8 mouse cellular contexts compared by ENCODE assay signal in the genomic region with DNA sequence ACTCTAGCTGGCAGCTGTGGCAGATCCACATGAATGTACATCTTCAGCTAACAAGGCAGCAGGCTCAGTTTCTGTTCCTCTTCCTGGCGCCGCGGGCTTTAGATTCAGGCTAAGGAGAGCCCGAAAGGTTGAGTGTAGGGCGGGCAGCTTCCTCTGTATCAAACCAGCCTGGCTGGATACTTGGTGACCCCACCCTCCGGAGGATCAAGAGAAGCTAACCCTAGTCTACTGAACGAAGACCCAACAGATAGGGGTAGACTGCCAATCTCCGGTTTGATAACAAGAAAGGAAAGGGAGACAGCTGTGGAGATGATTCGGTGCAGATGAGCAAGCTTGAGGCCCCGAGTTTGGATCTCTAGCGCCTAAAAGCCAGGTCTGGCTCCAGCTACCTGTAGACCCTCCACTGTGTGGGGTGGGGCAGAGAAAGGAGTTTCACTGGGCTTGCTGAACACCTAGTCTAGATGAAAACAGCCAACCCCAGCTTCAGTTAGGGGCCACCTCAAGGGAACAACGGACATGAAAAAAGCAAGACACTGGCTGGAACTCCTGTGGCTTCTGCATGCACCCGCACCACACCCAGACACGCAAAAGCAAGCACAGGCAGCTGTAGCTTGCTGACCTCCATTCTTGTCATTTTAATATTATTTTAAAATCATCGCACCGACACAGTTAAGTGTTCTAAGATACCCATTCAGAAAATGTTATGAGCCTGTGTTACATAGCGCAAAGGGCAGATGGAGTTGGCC. TPM values are rescaled to one million over a fixed set of nuclear protein-coding genes. Genes with fewer than 3 reads are reported as not detected.
DNase-seq lines count a peak whose midpoint lies in the region; ATAC-seq and TF ChIP-seq lines count a peak whose summit lies in the region.

No protein-coding gene starts in this region.

- no peak overlapping the region for H3K27ac ChIP-seq in kidney, adult 2 months (ENCODE audit: insufficient read depth, low read depth, low read length)
- 0 out of 2 replicates have a peak overlapping the region, but pooled peaks have one; percentile 30 for H3K27ac ChIP-seq in embryonic facial prominence, embryonic 15.5 days (replicated peaks)
- H3K27ac ChIP-seq in hindbrain, embryonic 16.5 days (ENCODE audit: low read depth, low read length): no peak overlapping the region

- no peak for ATAC-seq in embryonic facial prominence, embryonic 15.5 days (ENCODE audit: insufficient number of reproducible peaks, low FRiP score, low TSS enrichment, low read depth)
- no peak for ATAC-seq in hindbrain, embryonic 16.5 days

- DNase-seq in kidney, adult 2 months: no peak
- DNase-seq in kidney, adult 18-20 months: no peak
- DNase-seq in lung, postnatal 4 days: peak; percentile 45 to 56
- DNase-seq in spleen, postnatal 36 days (ENCODE audit: low spot score in 2 of 2): peak; percentile 83 to 86
- DNase-seq in layer of hippocampus, adult 8-10 months (ENCODE audit: low spot score in 2 of 2): no peak
- no peak for DNase-seq in left cerebral cortex, adult 9 months (ENCODE audit: low spot score in 2 of 2)

- H3K27me3 ChIP-seq in kidney, adult 2 months (replicated peaks; ENCODE audit: control insufficient read depth, insufficient read depth, low read length): no peaks in the 10 kb centered on the region
- H3K27me3 ChIP-seq in embryonic facial prominence, embryonic 15.5 days: no peaks in the 10 kb centered on the region
- H3K27me3 ChIP-seq in hindbrain, embryonic 16.5 days (replicated peaks; ENCODE audit: control insufficient read depth, insufficient read depth, low read length): no peaks in the 10 kb centered on the region

- H3K4me3 ChIP-seq in kidney, adult 2 months (ENCODE audit: insufficient read depth, low read depth, low read length): peak overlapping the region; percentile 81
- peak overlapping the region; percentile 95 for H3K4me3 ChIP-seq in embryonic facial prominence, embryonic 15.5 days (replicated peaks)
- peak overlapping the region; percentile 82 for H3K4me3 ChIP-seq in hindbrain, embryonic 16.5 days (ENCODE audit: low read length)

- H3K36me3 ChIP-seq in kidney, adult 2 months (ENCODE audit: control insufficient read depth, insufficient read depth, low read length): no peaks in the 10 kb centered on the region; the same call in 1 of the 2 replicates
- peaks cover 24% of the 10 kb centered on the region for H3K36me3 ChIP-seq in embryonic facial prominence, embryonic 15.5 days
- H3K36me3 ChIP-seq in hindbrain, embryonic 16.5 days (ENCODE audit: control insufficient read depth, insufficient read depth, low read length): peaks cover 6% of the 10 kb centered on the region; the same call in 1 of the 2 replicates

- TF ChIP-seq POLR2A in kidney, adult 2 months (IDR thresholded peaks at IDR 0.05; ENCODE audit: low read depth, low read length): no peak

- peaks cover 8% of the 10 kb centered on the region; the same call in 1 of the 2 replicates for H3K4me1 ChIP-seq in kidney, adult 2 months (ENCODE audit: control insufficient read depth, insufficient read depth, low read length)
- H3K4me1 ChIP-seq in embryonic facial prominence, embryonic 15.5 days: peaks cover 24% of the 10 kb centered on the region
- H3K4me1 ChIP-seq in hindbrain, embryonic 16.5 days (ENCODE audit: control insufficient read depth, insufficient read depth, low read depth, low read length): peaks cover 15% of the 10 kb centered on the region

- peak overlapping the region; percentile 95 for H3K4me2 ChIP-seq in embryonic facial prominence, embryonic 15.5 days (replicated peaks)
- H3K4me2 ChIP-seq in hindbrain, embryonic 16.5 days (ENCODE audit: low read length): peak overlapping the region; percentile 92

- no peaks in the 10 kb centered on the region for H3K9me3 ChIP-seq in embryonic facial prominence, embryonic 15.5 days (replicated peaks)
- H3K9me3 ChIP-seq in hindbrain, embryonic 16.5 days (ENCODE audit: control insufficient read depth, low read length): no peaks in the 10 kb centered on the region

- 65% methylated on average over 17 of the region's 17 CpGs for WGBS in kidney, adult 2 months
- 76% methylated on average over 17 of the region's 17 CpGs for WGBS in embryonic facial prominence, embryonic 15.5 days
- 80% methylated on average over 17 of the region's 17 CpGs for WGBS in hindbrain, embryonic 16.5 days

- H3K9ac ChIP-seq in embryonic facial prominence, embryonic 15.5 days: peak overlapping the region; percentile 93
- H3K9ac ChIP-seq in hindbrain, embryonic 16.5 days (ENCODE audit: low read depth, low read length): no peak overlapping the region

- TF ChIP-seq CTCF in kidney, adult 2 months (conservative IDR thresholded peaks at IDR 0.05; ENCODE audit: insufficient read depth, insufficient read length, low read depth, low read length): no peak

RNA-seq across cellular contexts. Expression of gene Necap2, which starts 1.2 kb away (rescaled TPM):
- polyA plus RNA-seq in kidney, adult 2 months (2012; rRNA removed): 60.3 and 64.9 TPM in 2 replicates
- polyA plus RNA-seq in embryonic facial prominence, embryonic 15.5 days (2015; fragmentation: Nextera tagmentation; extraction: Ambion mirVana): 88.0 and 93.4 TPM in 2 replicates
- 54.0 and 55.5 TPM in 2 replicates for polyA plus RNA-seq in hindbrain, embryonic 16.5 days (2015; fragmentation: Nextera tagmentation; extraction: Ambion mirVana)
- 10 to 100 TPM; 41.4 to 55.0 (median 46.9) TPM for total RNA-seq in layer of hippocampus, adult 8-10 months (2022)

RNA-seq across cellular contexts. Expression of gene Spata21, which starts 11.2 kb away (rescaled TPM):
- polyA plus RNA-seq in kidney, adult 2 months (2012; rRNA removed): 0.03 and 0.26 TPM in 2 replicates
- 0.20 and 0.28 TPM in 2 replicates for polyA plus RNA-seq in embryonic facial prominence, embryonic 15.5 days (2015; fragmentation: Nextera tagmentation; extraction: Ambion mirVana)
- polyA plus RNA-seq in hindbrain, embryonic 16.5 days (2015; fragmentation: Nextera tagmentation; extraction: Ambion mirVana): 0.60 and 1.0 TPM in 2 replicates
- total RNA-seq in layer of hippocampus, adult 8-10 months (2022): under 1 TPM in 2 of 4 experiments, not detected in 2; 0.20 to 0.23 TPM

RNA-seq across cellular contexts. Expression of gene Crocc, which starts 16.6 kb away (rescaled TPM):
- polyA plus RNA-seq in kidney, adult 2 months (2012; rRNA removed): 34.7 and 41.8 TPM in 2 replicates
- 6.9 and 7.0 TPM in 2 replicates for polyA plus RNA-seq in embryonic facial prominence, embryonic 15.5 days (2015; fragmentation: Nextera tagmentation; extraction: Ambion mirVana)
- polyA plus RNA-seq in hindbrain, embryonic 16.5 days (2015; fragmentation: Nextera tagmentation; extraction: Ambion mirVana): 4.6 and 4.9 TPM in 2 replicates
- 10 to 100 TPM; 67.9 to 92.0 (median 76.6) TPM for total RNA-seq in layer of hippocampus, adult 8-10 months (2022)

Comparison
In these comparisons a context has a peak if more than half of its experiments do, and no peak if none do; other contexts are left out.
1. DNase-seq: peak in lung, postnatal 4 days (2 of 2) and spleen, postnatal 36 days (2 of 2); none in kidney, adult 2 months (single experiment), kidney, adult 18-20 months (single experiment), layer of hippocampus, adult 8-10 months (0 of 2) and left cerebral cortex, adult 9 months (0 of 2).
2. Peak in every context shown above with its lines, with median percentiles within 50 percentile points of each other: H3K4me3 ChIP-seq.